Mouse (Mus musculus) midbrain, embryonic 15.5 days (tissue): ENCODE measurements around the gene Jdp2. TPM values are rescaled to one million over a fixed set of nuclear protein-coding genes. Genes with fewer than 3 reads are reported as not detected.

ENCODE experiments used
- ATAC-seq: fragments of 200-750 bp; cut with Nextera tagmentation; replicated peaks from 2 replicates; pipeline ENCODE4 v1.8.0; 2017; ENCODE audit warnings: moderate TSS enrichment
- H3K27ac ChIP-seq: fragments of 300-500 bp; sonication (generic); 2 replicates; pipeline ENCODE4 v1.5.1; 2015; ENCODE audit warnings: mild to moderate bottlenecking, inconsistent platforms
- H3K27me3 ChIP-seq: fragments of 300-500 bp; sonication (generic); replicated peaks from 2 replicates; pipeline ENCODE4 v1.6.1; 2015; ENCODE audit warnings: inconsistent platforms
- H3K36me3 ChIP-seq: fragments of 300-500 bp; sonication (generic); replicated peaks from 2 replicates; pipeline ENCODE4 v1.6.1; 2015; ENCODE audit warnings: inconsistent platforms
- H3K4me1 ChIP-seq: fragments of 300-500 bp; sonication (generic); 2 replicates; pipeline ENCODE4 v1.6.1; 2015; ENCODE audit warnings: inconsistent platforms
- H3K4me2 ChIP-seq: fragments of 300-500 bp; sonication (generic); 2 replicates; pipeline ENCODE4 v1.6.1; 2015; ENCODE audit warnings: inconsistent platforms, mild to moderate bottlenecking, moderate library complexity
- H3K4me3 ChIP-seq: fragments of 300-500 bp; sonication (generic); 2 replicates; pipeline ENCODE4 v1.5.1; 2015; ENCODE audit warnings: mild to moderate bottlenecking, inconsistent platforms
- H3K9ac ChIP-seq: fragments of 300-500 bp; sonication (generic); 2 replicates; pipeline ENCODE4 v1.6.1; 2015; ENCODE audit warnings: mild to moderate bottlenecking, inconsistent platforms
- H3K9me3 ChIP-seq: fragments of 300-500 bp; sonication (generic); 2 replicates; pipeline ENCODE4 v1.6.1; 2016; ENCODE audit warnings: inconsistent platforms
- WGBS: fragments of 180-500 bp; shearing (Covaris S2); methylation state at CpG from one replicate; pipeline ENCODE4 v1.1.7; 2015; ENCODE audit warnings: mixed read lengths; 5-methylcytosine and 5-hydroxymethylcytosine counted together
- polyA plus RNA-seq: library from polyadenylated mRNA; unstranded; fragments of >200 nt; fragmentation: Nextera tagmentation; extraction: Ambion mirVana; gene quantifications from 2 replicates; pipeline ENCODE4 v1.2.1, GENCODE M21; 2015

The Jdp2 gene
- polyA plus RNA-seq, 1 experiment from 2014 or later: 0.92 TPM

GRCm38 (mm10) chr12:85603767-85604166 is 4.9 kb downstream of the Jdp2 start:
- 82% methylated on average over 9 of the region's 9 CpGs for WGBS
- H3K27me3 ChIP-seq: no peaks in the 10 kb centered on the region
- peaks cover 20% of the 10 kb centered on the region for H3K4me1 ChIP-seq

GRCm38 (mm10) chr12:85604301-85604998 is 5.6 kb downstream of the Jdp2 start:
- H3K36me3 ChIP-seq: no peaks in the 10 kb centered on the region; the same call in 1 of the 2 replicates
- H3K9me3 ChIP-seq: no peaks in the 10 kb centered on the region
- no peak overlapping the region for H3K27ac ChIP-seq
- H3K4me2 ChIP-seq: no peak overlapping the region
- 63% methylated on average over 9 of the region's 9 CpGs for WGBS
- no peaks in the 10 kb centered on the region for H3K27me3 ChIP-seq
- H3K4me3 ChIP-seq: no peak overlapping the region
- no peak overlapping the region for H3K9ac ChIP-seq
- no peak for ATAC-seq
- peaks cover 20% of the 10 kb centered on the region for H3K4me1 ChIP-seq

More at GRCm38 (mm10) chr12:85603767-85604166, 4.9 kb downstream of the Jdp2 start:
- no peak overlapping the region for H3K4me3 ChIP-seq
- H3K9me3 ChIP-seq: no peaks in the 10 kb centered on the region
- H3K4me2 ChIP-seq: no peak overlapping the region
- H3K36me3 ChIP-seq: no peaks in the 10 kb centered on the region
- no peak for ATAC-seq
- H3K27ac ChIP-seq: no peak overlapping the region
- H3K9ac ChIP-seq: no peak overlapping the region

GRCm38 (mm10) chr12:85607519-85608449 is 9.0 kb downstream of the Jdp2 start:
- Histone ChIP-seq H3K27me3 (no peaks in the 10 kb centered on the region), H3K4me1 (no peaks in the 10 kb centered on the region), H3K4me3 (no peak overlapping the region), H3K9me3 (no peaks in the 10 kb centered on the region), H3K9ac (no peak overlapping the region), H3K27ac (no peak overlapping the region), H3K36me3 (peaks cover 5% of the 10 kb centered on the region; the same call in 1 of the 2 replicates), H3K4me2 (no peak overlapping the region)
- ATAC-seq: no peak
- WGBS: 81% methylated on average over 14 of the region's 14 CpGs

- peaks cover 5% of the 10 kb centered on the region; the same call in 1 of the 2 replicates for H3K36me3 ChIP-seq
- no peaks in the 10 kb centered on the region for H3K27me3 ChIP-seq
- H3K4me2 ChIP-seq: no peak overlapping the region
- 89% methylated on average over 9 of the region's 9 CpGs for WGBS
- H3K9me3 ChIP-seq: no peaks in the 10 kb centered on the region
- H3K27ac ChIP-seq: no peak overlapping the region
- H3K9ac ChIP-seq: no peak overlapping the region
- no peak for ATAC-seq
- H3K4me3 ChIP-seq: no peak overlapping the region
- no peaks in the 10 kb centered on the region for H3K4me1 ChIP-seq
Measured at GRCm38 (mm10) chr12:85610167-85610566, 11.3 kb downstream of the Jdp2 start.

GRCm38 (mm10) chr12:85614090-85614489 is 15.3 kb downstream of the Jdp2 start:
- Histone ChIP-seq H3K27ac (no peak overlapping the region), H3K9ac (no peak overlapping the region), H3K4me1 (0 out of 2 replicates have a peak, but pooled peaks cover 4% of the 10 kb centered on the region), H3K36me3 (peaks cover 5% of the 10 kb centered on the region; the same call in 1 of the 2 replicates), H3K4me3 (no peak overlapping the region), H3K9me3 (no peaks in the 10 kb centered on the region), H3K27me3 (no peaks in the 10 kb centered on the region), H3K4me2 (no peak overlapping the region)
- 53% methylated on average over 4 of the region's 4 CpGs for WGBS
- no peak for ATAC-seq

- H3K9me3 ChIP-seq: no peaks in the 10 kb centered on the region
- H3K9ac ChIP-seq: no peak overlapping the region
- H3K27me3 ChIP-seq: no peaks in the 10 kb centered on the region
- no peak overlapping the region for H3K27ac ChIP-seq
- H3K4me2 ChIP-seq: no peak overlapping the region
- 87% methylated on average over 8 of the region's 8 CpGs for WGBS
- peaks cover 2% of the 10 kb centered on the region; the same call in 1 of the 2 replicates for H3K36me3 ChIP-seq
- ATAC-seq: no peak
- peaks cover 17% of the 10 kb centered on the region for H3K4me1 ChIP-seq
- no peak overlapping the region for H3K4me3 ChIP-seq
Measured at GRCm38 (mm10) chr12:85615486-85615885, 16.7 kb downstream of the Jdp2 start.

- WGBS: 87% methylated on average over 9 of the region's 9 CpGs
- no peak overlapping the region for H3K4me3 ChIP-seq
- H3K4me1 ChIP-seq: peaks cover 27% of the 10 kb centered on the region
Measured at GRCm38 (mm10) chr12:85617885-85618284, 19.1 kb downstream of the Jdp2 start.

GRCm38 (mm10) chr12:85618430-85618829 is 19.6 kb downstream of the Jdp2 start:
- 0 out of 2 replicates have a peak overlapping the region, but pooled peaks have one; percentile 71 for H3K27ac ChIP-seq

More at GRCm38 (mm10) chr12:85617885-85618284, 19.1 kb downstream of the Jdp2 start:
- no peak for ATAC-seq
- Histone ChIP-seq H3K4me2 (no peak overlapping the region), H3K27ac (no peak overlapping the region), H3K36me3 (no peaks in the 10 kb centered on the region), H3K9ac (no peak overlapping the region), H3K9me3 (no peaks in the 10 kb centered on the region), H3K27me3 (no peaks in the 10 kb centered on the region)

GRCm38 (mm10) chr12:85619283-85619897 is 20.6 kb downstream of the Jdp2 start:
- H3K4me3 ChIP-seq: no peak overlapping the region
- WGBS: 72% methylated on average over 7 of the region's 7 CpGs
- H3K36me3 ChIP-seq: no peaks in the 10 kb centered on the region
- no peaks in the 10 kb centered on the region for H3K27me3 ChIP-seq
- H3K9me3 ChIP-seq: no peaks in the 10 kb centered on the region
- peak overlapping the region; percentile 71 for H3K27ac ChIP-seq
- no peak for ATAC-seq
- H3K4me2 ChIP-seq: no peak overlapping the region
- peaks cover 27% of the 10 kb centered on the region for H3K4me1 ChIP-seq
- no peak overlapping the region for H3K9ac ChIP-seq

More at GRCm38 (mm10) chr12:85618430-85618829, 19.6 kb downstream of the Jdp2 start:
- no peak for ATAC-seq
- Histone ChIP-seq H3K36me3 (no peaks in the 10 kb centered on the region), H3K9me3 (no peaks in the 10 kb centered on the region), H3K9ac (no peak overlapping the region), H3K4me3 (no peak overlapping the region), H3K4me2 (no peak overlapping the region), H3K4me1 (peaks cover 27% of the 10 kb centered on the region), H3K27me3 (no peaks in the 10 kb centered on the region)
- WGBS: 67% methylated on average over 5 of the region's 5 CpGs

- 0 out of 2 replicates have a peak, but pooled peaks have one; percentile 39 for ATAC-seq
Measured at GRCm38 (mm10) chr12:85619898-85620443, 21.1 kb downstream of the Jdp2 start.

GRCm38 (mm10) chr12:85621027-85621426 is 22.2 kb downstream of the Jdp2 start:
- no peak overlapping the region for H3K4me2 ChIP-seq
- peaks cover 27% of the 10 kb centered on the region for H3K4me1 ChIP-seq
- no peaks in the 10 kb centered on the region for H3K27me3 ChIP-seq
- H3K9ac ChIP-seq: no peak overlapping the region
- no peaks in the 10 kb centered on the region for H3K36me3 ChIP-seq
- H3K27ac ChIP-seq: peak overlapping the region; percentile 71
- H3K9me3 ChIP-seq: no peaks in the 10 kb centered on the region
- 46% methylated on average over 6 of the region's 6 CpGs for WGBS
- no peak overlapping the region for H3K4me3 ChIP-seq
- ATAC-seq: no peak

More at GRCm38 (mm10) chr12:85619898-85620443, 21.1 kb downstream of the Jdp2 start:
- H3K4me1 ChIP-seq: peaks cover 27% of the 10 kb centered on the region
- peak overlapping the region; percentile 71 for H3K27ac ChIP-seq
- H3K9me3 ChIP-seq: no peaks in the 10 kb centered on the region
- 35% methylated on average over 11 of the region's 11 CpGs for WGBS
- H3K4me2 ChIP-seq: no peak overlapping the region
- H3K4me3 ChIP-seq: no peak overlapping the region
- H3K9ac ChIP-seq: no peak overlapping the region
- no peaks in the 10 kb centered on the region for H3K36me3 ChIP-seq
- H3K27me3 ChIP-seq: no peaks in the 10 kb centered on the region
